Mouse (Mus musculus) heart, postnatal 0 days (tissue): ENCODE data around the gene Ptpn6. TPM values are rescaled to one million over a fixed set of nuclear protein-coding genes. Genes with fewer than 3 reads are reported as not detected.

Experiments
- ATAC-seq: fragments of 200-750 bp; cut with Nextera tagmentation; 2 replicates; pipeline ENCODE4 v1.8.0; 2017; ENCODE audit warnings: low read depth, moderate number of reproducible peaks, moderate library complexity; ENCODE audit not compliant: insufficient read depth
- DNase-seq: peaks from one replicate; pipeline ENCODE4 v3.0.0-alpha.2; 2016; ENCODE audit warnings: low spot score
- H3K27ac ChIP-seq: fragments of 300-500 bp; sonication (generic); 2 replicates; pipeline ENCODE4 v1.5.1; 2014; ENCODE audit warnings: low read depth, mild to moderate bottlenecking
- H3K27me3 ChIP-seq: fragments of 300-500 bp; sonication (generic); 2 replicates; pipeline ENCODE4 v1.6.1; 2014; ENCODE audit warnings: low read length, mixed read lengths; ENCODE audit not compliant: control insufficient read depth, insufficient read depth
- H3K36me3 ChIP-seq: fragments of 300-500 bp; sonication (generic); replicated peaks from 2 replicates; pipeline ENCODE4 v1.6.1; 2014; ENCODE audit warnings: low read length, mixed read lengths; ENCODE audit not compliant: control insufficient read depth, insufficient read depth
- H3K4me1 ChIP-seq: fragments of 300-500 bp; sonication (generic); 2 replicates; pipeline ENCODE4 v1.6.1; 2014; ENCODE audit warnings: antibody characterized with exemption; ENCODE audit not compliant: control insufficient read depth, insufficient read depth
- H3K4me2 ChIP-seq: fragments of 300-500 bp; sonication (generic); 2 replicates; pipeline ENCODE4 v1.6.1; 2014; ENCODE audit warnings: low read depth, mild to moderate bottlenecking, low read length, moderate library complexity
- H3K4me3 ChIP-seq: fragments of 300-500 bp; sonication (generic); 2 replicates; pipeline ENCODE4 v1.5.1; 2014; ENCODE audit warnings: low read depth, low read length
- H3K9ac ChIP-seq: fragments of 300-500 bp; sonication (generic); replicated peaks from 2 replicates; pipeline ENCODE4 v1.6.1; 2014; ENCODE audit warnings: low read depth, low read length, mixed read lengths
- H3K9me3 ChIP-seq: fragments of 300-500 bp; sonication (generic); replicated peaks from 2 replicates; pipeline ENCODE4 v1.6.1; 2016; ENCODE audit warnings: low read length; ENCODE audit not compliant: control insufficient read depth
- CTCF ChIP-seq: IDR thresholded peaks from 2 replicates; pipeline ENCODE4 v1.5.1; 2016; ENCODE audit warnings: antibody characterized with exemption, control low read depth, low read depth
- EP300 ChIP-seq: IDR thresholded peaks from 2 replicates; pipeline ENCODE4 v1.6.1; 2016; ENCODE audit warnings: antibody characterized with exemption, low read depth
- WGBS: fragments of 180-500 bp; shearing (Covaris S2); extraction: QIAGEN DNeasy Blood & Tissue Kit; methylation state at CpG from one replicate; pipeline ENCODE4 v1.1.7; 2014; 5-methylcytosine and 5-hydroxymethylcytosine counted together
- microRNA counts: library from miRNA; unstranded; fragments of <30 nt; microRNA quantifications from one replicate; lab custom pipeline; 2015
- microRNA-seq: library from miRNA; unstranded; fragments of <30 nt; microRNA quantifications from one replicate; pipeline ENCODE4, GENCODE M21; 2016
- polyA plus RNA-seq: library from polyadenylated mRNA; unstranded; fragments of >200 nt; fragmentation: Nextera tagmentation; extraction: Ambion mirVana; gene quantifications from 2 replicates; pipeline ENCODE4 v1.2.1, GENCODE M21; 2015
- total RNA-seq: library from RNA; depleted of rRNA; stranded (reverse); fragments of >200 nt; gene quantifications from 2 replicates; pipeline ENCODE4 v1.2.3, GENCODE M21; 2014; ENCODE audit warnings: low replicate concordance; rRNA removed

The Ptpn6 gene
- total and polyA plus RNA-seq, 2 experiments from 2014 or later, result 4.5 to 6.3 TPM

DNA sequence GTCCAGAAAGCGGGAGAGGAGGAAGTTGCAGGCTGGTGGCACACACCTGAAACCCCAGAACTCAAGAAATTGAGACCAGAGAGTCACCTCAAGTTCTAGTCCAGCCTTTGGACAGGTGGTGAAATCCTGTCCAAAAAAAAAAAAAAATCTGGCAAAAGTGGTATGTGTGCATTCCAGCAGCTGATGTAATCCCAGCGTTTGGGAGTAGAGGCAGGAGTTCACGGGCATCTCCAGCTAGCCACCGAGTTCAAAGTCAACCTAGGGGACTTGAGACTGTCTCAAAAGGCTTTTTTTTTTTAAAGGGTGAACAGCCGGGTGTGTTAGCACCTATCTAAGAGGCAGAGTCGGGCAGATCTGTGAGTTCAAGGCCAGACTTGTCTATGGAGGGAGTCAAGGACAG is 62.3 kb downstream of the Ptpn6 start:
- Histone ChIP-seq H3K27me3 (no peaks in the 10 kb centered on the region), H3K4me3 (no peak overlapping the region), H3K4me1 (0 out of 2 replicates have a peak, but pooled peaks cover 5% of the 10 kb centered on the region), H3K9me3 (no peaks in the 10 kb centered on the region), H3K9ac (no peak overlapping the region), H3K4me2 (no peak overlapping the region), H3K36me3 (peaks cover 9% of the 10 kb centered on the region; the same call in 1 of the 2 replicates), H3K27ac (no peak overlapping the region)
- WGBS, result 84% methylated on average over 6 of the region's 6 CpGs
- TF ChIP-seq EP300 (no peak), CTCF (no peak)
- ATAC-seq (no peak), DNase-seq (no peak)

- Histone ChIP-seq H3K4me2 (no peak overlapping the region), H3K27ac (no peak overlapping the region), H3K4me1 (0 out of 2 replicates have a peak, but pooled peaks cover 5% of the 10 kb centered on the region), H3K36me3 (peaks cover 9% of the 10 kb centered on the region; the same call in 1 of the 2 replicates), H3K4me3 (no peak overlapping the region), H3K9me3 (no peaks in the 10 kb centered on the region), H3K27me3 (no peaks in the 10 kb centered on the region), H3K9ac (no peak overlapping the region)
- no peak for DNase-seq
- TF ChIP-seq EP300 (no peak), CTCF (no peak)
- no peak for ATAC-seq
- WGBS, result 96% methylated on average over 7 of the region's 7 CpGs
Measured at GRCm38 (mm10) chr6:124674591-124674990, 63.9 kb downstream of the Ptpn6 start.

- no peaks in the 10 kb centered on the region for H3K27me3 ChIP-seq
- no peak overlapping the region for H3K27ac ChIP-seq
- WGBS, result 83% methylated on average over 9 of the region's 9 CpGs
- no peak for DNase-seq
- no peak overlapping the region for H3K4me2 ChIP-seq
- TF ChIP-seq CTCF (no peak), EP300 (no peak)
- H3K9ac ChIP-seq, result no peak overlapping the region
- no peak for ATAC-seq
- H3K36me3 ChIP-seq, result peaks cover 9% of the 10 kb centered on the region; the same call in 1 of the 2 replicates
- no peak overlapping the region for H3K4me3 ChIP-seq
- no peaks in the 10 kb centered on the region for H3K9me3 ChIP-seq
- H3K4me1 ChIP-seq, result 0 out of 2 replicates have a peak, but pooled peaks cover under 1% of the 10 kb centered on the region
Measured at GRCm38 (mm10) chr6:124673619-124674018, 64.9 kb downstream of the Ptpn6 start.

DNA sequence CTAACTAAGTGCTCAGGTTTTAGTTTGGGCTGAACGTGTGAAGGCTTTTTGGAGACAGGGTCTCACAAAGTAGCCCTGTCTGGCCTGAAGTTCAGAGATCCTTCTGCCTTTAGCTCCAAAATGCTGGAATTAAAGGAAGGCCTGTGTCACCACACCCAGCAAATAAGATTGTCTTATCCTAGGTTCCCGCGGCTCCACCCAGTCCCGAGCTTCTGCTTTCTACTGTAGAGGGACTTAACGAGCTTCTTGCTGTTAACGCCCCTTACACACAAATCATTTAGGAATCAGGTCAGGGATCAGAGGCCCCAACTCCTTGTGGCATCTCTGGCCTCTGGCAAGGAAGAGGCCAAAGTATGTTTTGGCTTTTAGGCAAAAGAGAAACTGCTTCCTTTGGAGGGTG is 66.4 kb downstream of the Ptpn6 start:
- ATAC-seq (no peak), DNase-seq (no peak)
- WGBS, result 59% methylated on average over 6 of the region's 6 CpGs

More for the DNA sequence above, 66.4 kb downstream of the Ptpn6 start:
- Histone ChIP-seq H3K36me3 (peaks cover 9% of the 10 kb centered on the region; the same call in 1 of the 2 replicates), H3K4me1 (no peaks in the 10 kb centered on the region), H3K9ac (no peak overlapping the region), H3K27ac (no peak overlapping the region), H3K27me3 (no peaks in the 10 kb centered on the region), H3K9me3 (no peaks in the 10 kb centered on the region), H3K4me3 (no peak overlapping the region), H3K4me2 (no peak overlapping the region)
- no peak for TF ChIP-seq CTCF
- TF ChIP-seq EP300, result no peak

MicroRNAs encoded within 50 kb of the gene (microRNA counts, 519-probe panel; counts per million panel counts)
- microRNA mmu-miR-141 (lab: Ali Mortazavi, UCI) (not detected), microRNA mmu-miR-200c (lab: Ali Mortazavi, UCI) (not detected)

Small RNA genes lying within 50 kb of the gene (microRNA-seq; reads per million reads assigned to microRNA genes)
- gene Mir141, result 5.0 reads per million, percentile 21 among the genes with 10 or more reads in this experiment
- gene Mir200c, result 29.3 reads per million, percentile 41 among the genes with 10 or more reads in this experiment

Other genes with a start within 250 kb of the Ptpn6 start
- gene C1rl, start 245.6 kb downstream of the Ptpn6 start, total RNA-seq, result 0.46 and 1.4 TPM in 2 replicates
- gene C1rl, start 245.6 kb downstream of the Ptpn6 start, polyA plus RNA-seq, result 0.48 and 0.63 TPM in 2 replicates
- gene C1ra, start 226.3 kb downstream of the Ptpn6 start, total RNA-seq, result 3.9 and 11.1 TPM in 2 replicates
- gene C1ra, start 226.3 kb downstream of the Ptpn6 start, polyA plus RNA-seq, result 3.1 and 4.3 TPM in 2 replicates
- 1.1 and 7.0 TPM in 2 replicates for gene C1s1, start 196.4 kb downstream of the Ptpn6 start, total RNA-seq
- 2.7 and 3.7 TPM in 2 replicates for gene C1s1, start 196.4 kb downstream of the Ptpn6 start, polyA plus RNA-seq
- not detected in 2 replicates for gene C1rb, start 168.4 kb downstream of the Ptpn6 start, total RNA-seq
- not detected in 2 replicates for gene C1rb, start 168.4 kb downstream of the Ptpn6 start, polyA plus RNA-seq
- not detected in 2 replicates for gene C1s2, start 102.6 kb downstream of the Ptpn6 start, total RNA-seq
- 0.08 TPM in 1 of 2 replicates, not detected in the other for gene C1s2, start 102.6 kb downstream of the Ptpn6 start, polyA plus RNA-seq
- 49.3 and 50.5 TPM in 2 replicates for gene Lpcat3, start 75.7 kb downstream of the Ptpn6 start, total RNA-seq
- 61.1 and 62.7 TPM in 2 replicates for gene Lpcat3, start 75.7 kb downstream of the Ptpn6 start, polyA plus RNA-seq
- 94.9 and 106 TPM in 2 replicates for gene Emg1, start 26.5 kb downstream of the Ptpn6 start, total RNA-seq
- gene Emg1, start 26.5 kb downstream of the Ptpn6 start, polyA plus RNA-seq, result 85.6 and 97.0 TPM in 2 replicates
- gene Phb2, start 26.4 kb downstream of the Ptpn6 start, total RNA-seq, result 407 and 409 TPM in 2 replicates
- gene Phb2, start 26.4 kb downstream of the Ptpn6 start, polyA plus RNA-seq, result 423 and 432 TPM in 2 replicates
- gene Grcc10, start 2.7 kb upstream of the Ptpn6 start, total RNA-seq, result 119 and 153 TPM in 2 replicates
- gene Grcc10, start 2.7 kb upstream of the Ptpn6 start, polyA plus RNA-seq, result 492 and 535 TPM in 2 replicates
- not detected in 2 replicates for gene Gm45234, start 17.3 kb upstream of the Ptpn6 start, total RNA-seq
- gene Gm45234, start 17.3 kb upstream of the Ptpn6 start, polyA plus RNA-seq, result not detected in 2 replicates
- 7.8 and 8.5 TPM in 2 replicates for gene Atn1, start 17.8 kb upstream of the Ptpn6 start, total RNA-seq
- 5.4 and 6.0 TPM in 2 replicates for gene Atn1, start 17.8 kb upstream of the Ptpn6 start, polyA plus RNA-seq
- gene Eno2, start 31.0 kb upstream of the Ptpn6 start, total RNA-seq, result 1.7 and 4.1 TPM in 2 replicates
- 1.3 and 1.5 TPM in 2 replicates for gene Eno2, start 31.0 kb upstream of the Ptpn6 start, polyA plus RNA-seq
- not detected in 2 replicates for gene Lrrc23, start 41.0 kb upstream of the Ptpn6 start, total RNA-seq
- gene Lrrc23, start 41.0 kb upstream of the Ptpn6 start, polyA plus RNA-seq, result 0.95 TPM in 1 of 2 replicates, not detected in the other
- 5.9 and 17.6 TPM in 2 replicates for gene Spsb2, start 69.9 kb upstream of the Ptpn6 start, total RNA-seq
- 7.0 and 7.7 TPM in 2 replicates for gene Spsb2, start 69.9 kb upstream of the Ptpn6 start, polyA plus RNA-seq
- gene Tpi1, start 75.6 kb upstream of the Ptpn6 start, total RNA-seq, result 1,544 and 1,648 TPM in 2 replicates
- 1,138 and 1,142 TPM in 2 replicates for gene Tpi1, start 75.6 kb upstream of the Ptpn6 start, polyA plus RNA-seq
- gene Usp5, start 90.8 kb upstream of the Ptpn6 start, total RNA-seq, result 92.2 and 126 TPM in 2 replicates
- 66.4 and 73.5 TPM in 2 replicates for gene Usp5, start 90.8 kb upstream of the Ptpn6 start, polyA plus RNA-seq
- gene Cdca3, start 90.8 kb upstream of the Ptpn6 start, total RNA-seq, result 95.9 and 127 TPM in 2 replicates
- 51.6 and 52.9 TPM in 2 replicates for gene Cdca3, start 90.8 kb upstream of the Ptpn6 start, polyA plus RNA-seq
- 0.50 and 4.2 TPM in 2 replicates for gene Gnb3, start 101.6 kb upstream of the Ptpn6 start, total RNA-seq
- gene Gnb3, start 101.6 kb upstream of the Ptpn6 start, polyA plus RNA-seq, result 2.8 and 3.3 TPM in 2 replicates
- gene P3h3, start 119.0 kb upstream of the Ptpn6 start, total RNA-seq, result 38.5 and 41.1 TPM in 2 replicates
- gene P3h3, start 119.0 kb upstream of the Ptpn6 start, polyA plus RNA-seq, result 7.2 and 7.6 TPM in 2 replicates
- 2.9 and 9.7 TPM in 2 replicates for gene Gpr162, start 125.3 kb upstream of the Ptpn6 start, total RNA-seq
- gene Gpr162, start 125.3 kb upstream of the Ptpn6 start, polyA plus RNA-seq, result 1.2 and 1.5 TPM in 2 replicates
- gene Cd4, start 149.5 kb upstream of the Ptpn6 start, total RNA-seq, result 4.5 TPM in 1 of 2 replicates, not detected in the other
- gene Cd4, start 149.5 kb upstream of the Ptpn6 start, polyA plus RNA-seq, result 0.04 and 0.10 TPM in 2 replicates
- 0.11 and 0.27 TPM in 2 replicates for gene Lag3, start 173.0 kb upstream of the Ptpn6 start, total RNA-seq
- gene Lag3, start 173.0 kb upstream of the Ptpn6 start, polyA plus RNA-seq, result 0.82 and 0.85 TPM in 2 replicates
- gene Ptms, start 181.4 kb upstream of the Ptpn6 start, total RNA-seq, result 323 and 565 TPM in 2 replicates
- 221 and 246 TPM in 2 replicates for gene Ptms, start 181.4 kb upstream of the Ptpn6 start, polyA plus RNA-seq
- 333 and 532 TPM in 2 replicates for gene Mlf2, start 192.7 kb upstream of the Ptpn6 start, total RNA-seq
- 296 and 298 TPM in 2 replicates for gene Mlf2, start 192.7 kb upstream of the Ptpn6 start, polyA plus RNA-seq
- 203 and 241 TPM in 2 replicates for gene Cops7a, start 226.8 kb upstream of the Ptpn6 start, total RNA-seq
- gene Cops7a, start 226.8 kb upstream of the Ptpn6 start, polyA plus RNA-seq, result 130 and 134 TPM in 2 replicates